Mouse (Mus musculus): Measurements from ENCODE around the gene Ccdc85b.
A peak's percentile ranks its signal among the peaks of the same experiment; 100 is the strongest.
"Not testable (repeated sequence)": the region's sequence is repeated elsewhere in the genome, so short reads cannot be mapped to it uniquely, and the experiment has no call there.

Gene Ccdc85b

DNA sequence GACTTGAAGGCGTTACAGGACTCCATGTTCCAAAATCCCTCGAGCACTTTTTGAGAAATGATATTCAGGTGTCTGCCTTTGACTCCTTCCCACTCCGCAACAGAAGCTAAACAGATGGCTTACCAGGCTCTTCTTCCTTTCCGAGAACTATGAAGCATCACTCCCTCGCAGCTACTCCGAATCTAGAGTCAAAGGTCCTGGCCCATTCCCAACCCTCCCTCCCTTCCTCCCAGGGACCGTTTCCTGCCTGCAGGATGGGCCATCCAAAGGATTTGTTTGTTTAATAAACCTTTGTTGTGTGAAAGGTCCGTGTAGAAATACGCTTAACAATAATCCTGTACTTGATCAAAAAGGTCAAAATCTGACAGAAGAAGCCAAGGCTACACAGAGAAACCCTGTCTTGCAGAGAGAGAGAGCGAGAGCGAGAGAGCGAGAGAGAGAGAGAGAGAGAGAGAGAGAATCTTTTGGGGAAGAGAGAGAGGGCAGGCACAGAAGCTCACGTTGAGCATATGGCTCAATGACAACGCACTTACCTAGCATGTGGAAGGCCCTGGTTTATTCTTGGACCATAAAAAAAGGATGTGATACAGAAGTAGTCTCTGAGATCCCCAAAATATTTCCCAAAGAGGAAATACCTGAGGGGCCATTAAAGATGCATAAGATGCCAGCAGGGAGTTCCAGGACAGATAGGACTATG lies at the start of gene Ccdc85b:
Ccdc85b (minus strand) TSS at position 149 of the 697 bp plus-strand sequence.
- DNase-seq (ENCODE audit: extremely low spot score, low read depth, low spot score), result no peak

DNA sequence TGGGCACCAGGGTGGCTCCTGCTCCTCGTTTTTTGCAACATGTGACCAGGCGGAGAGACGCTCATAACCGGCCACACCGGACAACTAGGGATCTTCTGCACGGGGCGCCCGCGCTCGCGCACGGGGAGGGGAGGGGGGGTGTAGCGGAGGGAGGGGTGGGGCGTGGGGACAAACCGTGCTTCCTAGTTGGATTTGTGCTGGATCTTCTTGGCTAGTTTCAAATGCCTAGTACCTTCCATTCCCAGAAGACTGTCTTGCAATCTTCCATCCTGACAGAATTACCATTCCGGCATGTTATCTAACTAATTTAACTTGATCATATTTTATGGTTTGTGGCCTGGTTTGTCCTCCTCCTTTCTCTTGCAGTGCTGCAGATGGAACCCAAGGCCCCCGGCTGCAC lies 46.0 kb upstream of the Ccdc85b start, which contains the start of gene 1700020D05Rik:
1700020D05Rik (minus strand) TSS at position 101 of the 400 bp plus-strand sequence.
- DNase-seq (ENCODE audit: extremely low spot score, low read depth, low spot score), result no peak

DNA sequence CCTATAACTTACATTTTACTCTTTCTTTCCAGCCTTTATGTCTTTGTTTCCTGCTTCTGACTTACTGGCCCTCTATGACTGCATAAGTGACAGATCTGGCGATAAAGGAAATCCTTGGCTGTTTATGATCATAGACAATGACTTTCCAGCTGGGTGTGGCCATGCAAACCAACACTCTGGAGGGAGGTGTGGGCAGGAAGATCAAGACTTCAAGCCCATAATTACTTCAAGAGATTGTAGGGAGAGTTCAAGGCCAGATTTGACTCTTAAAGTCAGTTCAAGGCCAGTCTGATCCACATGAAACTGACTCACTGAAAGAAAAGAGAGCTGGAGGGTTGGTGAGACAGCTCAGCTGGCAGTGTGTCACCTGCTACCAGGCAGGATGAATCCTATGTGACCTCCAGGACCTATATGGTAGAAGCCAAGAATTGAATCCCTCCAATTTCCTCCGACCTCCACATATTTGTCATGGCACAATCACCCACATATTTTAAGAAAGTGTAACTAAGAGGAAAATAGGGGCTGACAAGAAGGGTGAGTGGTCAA lies 42.7 kb upstream of the Ccdc85b start:
- no peak for DNase-seq (ENCODE audit: extremely low spot score, low read depth, low spot score)

DNA sequence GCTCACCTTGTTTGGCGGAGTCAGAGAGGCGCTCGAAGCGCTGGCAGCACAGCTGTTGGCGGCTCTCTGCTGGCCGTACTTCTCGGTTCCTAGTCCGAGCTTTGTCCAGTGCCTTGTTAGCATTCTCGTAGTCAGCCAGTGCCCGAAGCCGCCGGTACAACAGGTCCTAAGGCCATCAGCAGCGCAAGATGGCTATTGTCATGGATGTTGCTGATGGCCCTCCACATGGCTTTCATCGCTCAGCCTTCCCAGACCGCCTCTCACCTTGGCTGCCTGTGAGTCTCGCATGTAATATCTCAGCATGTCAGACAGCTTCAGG lies 38.3 kb upstream of the Ccdc85b start:
- no peak for DNase-seq (ENCODE audit: extremely low spot score, low read depth, low spot score)

DNA sequence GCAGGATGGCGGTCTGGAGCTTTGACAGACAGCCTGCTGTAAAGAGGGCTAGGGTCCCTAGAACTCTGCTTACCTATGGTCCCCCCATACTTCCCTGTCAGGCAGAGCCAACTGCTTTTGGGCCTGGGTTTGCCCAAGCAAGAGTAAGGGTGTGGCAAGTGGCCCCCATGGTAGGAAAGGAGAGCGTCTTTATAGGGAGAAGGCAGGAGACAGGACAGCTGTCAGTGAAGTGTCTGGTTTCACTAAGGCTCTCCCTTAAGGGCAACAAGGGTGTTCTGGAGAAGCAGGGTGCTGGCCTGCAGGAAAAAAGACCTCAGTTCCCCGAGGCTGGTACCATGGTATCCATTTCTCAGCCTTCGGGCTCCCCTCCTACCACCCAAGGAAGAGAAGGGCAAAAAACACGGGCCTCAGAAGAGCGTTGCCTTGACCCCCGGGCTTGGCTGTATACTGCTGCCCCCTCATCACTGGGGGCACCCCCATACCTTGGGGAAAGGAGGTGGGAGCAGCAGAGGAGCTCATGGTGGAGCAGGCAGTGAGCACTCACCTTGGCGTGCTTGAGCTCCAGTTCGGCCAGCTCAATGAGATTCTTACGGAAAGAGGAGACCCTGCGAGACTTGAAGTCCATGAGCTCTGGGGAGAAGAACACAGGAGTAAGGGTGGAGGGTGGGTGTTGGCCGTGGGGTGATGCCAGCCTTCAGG lies 37.8 kb upstream of the Ccdc85b start:
- no peak for DNase-seq (ENCODE audit: extremely low spot score, low read depth, low spot score)

DNA sequence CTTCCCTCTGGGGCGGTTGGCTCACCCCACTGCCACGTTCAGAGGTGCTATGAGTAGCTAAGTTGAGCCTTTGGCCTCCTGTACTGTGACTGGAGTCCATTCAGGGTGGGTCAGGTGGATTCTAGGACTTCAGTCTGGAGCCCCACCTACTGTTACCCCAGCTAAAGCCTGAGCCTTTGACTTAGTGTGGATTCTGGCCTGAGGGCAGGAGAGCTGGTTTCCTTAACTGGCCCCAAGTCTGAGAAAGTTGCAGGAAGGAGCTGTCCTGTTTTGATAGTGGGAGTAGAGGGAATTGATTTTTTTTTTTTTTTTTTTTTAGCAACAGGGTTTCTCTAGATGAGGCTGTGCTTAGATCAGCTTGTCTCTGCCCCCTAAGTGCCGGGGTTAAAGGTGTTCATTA lies 36.6 kb upstream of the Ccdc85b start:
- no peak for DNase-seq (ENCODE audit: extremely low spot score, low read depth, low spot score)

DNA sequence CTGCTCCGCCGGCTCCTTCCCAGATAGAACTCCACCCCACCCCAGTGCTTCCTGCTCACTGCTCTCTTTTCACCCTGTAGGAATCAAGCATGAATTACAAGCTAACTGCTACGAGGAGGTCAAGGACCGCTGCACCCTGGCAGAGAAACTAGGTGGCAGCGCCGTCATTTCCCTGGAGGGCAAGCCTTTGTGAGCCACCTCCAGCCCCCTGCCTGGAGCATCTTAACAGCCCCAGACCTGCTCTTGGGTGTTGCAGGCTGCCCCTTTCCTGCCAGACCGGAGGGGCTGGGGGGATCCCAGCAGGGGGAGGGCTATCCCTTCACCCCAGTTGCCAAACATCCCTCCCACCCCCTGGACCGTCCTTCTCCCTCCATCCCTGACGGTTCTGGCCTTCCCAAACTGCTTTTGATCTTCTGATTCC lies 35.6 kb upstream of the Ccdc85b start:
- DNase-seq (ENCODE audit: extremely low spot score, low read depth, low spot score), result not testable (repeated sequence)

DNA sequence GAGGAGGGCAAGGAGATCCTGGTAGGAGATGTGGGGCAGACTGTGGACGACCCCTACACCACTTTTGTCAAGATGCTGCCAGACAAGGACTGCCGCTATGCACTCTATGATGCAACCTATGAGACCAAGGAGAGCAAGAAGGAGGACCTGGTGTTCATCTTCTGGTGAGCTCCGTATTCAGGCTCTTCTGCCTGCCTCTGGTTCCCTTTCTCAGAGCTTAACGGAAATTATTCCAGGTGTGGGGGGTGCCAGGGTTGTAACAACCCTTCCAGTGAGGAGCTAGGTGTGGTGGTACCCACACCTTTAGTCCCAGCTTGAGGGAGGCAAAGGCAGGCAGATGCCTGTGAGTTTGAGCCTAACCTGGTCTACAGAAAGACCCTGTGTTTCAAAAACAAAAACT lies 34.9 kb upstream of the Ccdc85b start:
- DNase-seq (ENCODE audit: extremely low spot score, low read depth, low spot score), result no peak

DNA sequence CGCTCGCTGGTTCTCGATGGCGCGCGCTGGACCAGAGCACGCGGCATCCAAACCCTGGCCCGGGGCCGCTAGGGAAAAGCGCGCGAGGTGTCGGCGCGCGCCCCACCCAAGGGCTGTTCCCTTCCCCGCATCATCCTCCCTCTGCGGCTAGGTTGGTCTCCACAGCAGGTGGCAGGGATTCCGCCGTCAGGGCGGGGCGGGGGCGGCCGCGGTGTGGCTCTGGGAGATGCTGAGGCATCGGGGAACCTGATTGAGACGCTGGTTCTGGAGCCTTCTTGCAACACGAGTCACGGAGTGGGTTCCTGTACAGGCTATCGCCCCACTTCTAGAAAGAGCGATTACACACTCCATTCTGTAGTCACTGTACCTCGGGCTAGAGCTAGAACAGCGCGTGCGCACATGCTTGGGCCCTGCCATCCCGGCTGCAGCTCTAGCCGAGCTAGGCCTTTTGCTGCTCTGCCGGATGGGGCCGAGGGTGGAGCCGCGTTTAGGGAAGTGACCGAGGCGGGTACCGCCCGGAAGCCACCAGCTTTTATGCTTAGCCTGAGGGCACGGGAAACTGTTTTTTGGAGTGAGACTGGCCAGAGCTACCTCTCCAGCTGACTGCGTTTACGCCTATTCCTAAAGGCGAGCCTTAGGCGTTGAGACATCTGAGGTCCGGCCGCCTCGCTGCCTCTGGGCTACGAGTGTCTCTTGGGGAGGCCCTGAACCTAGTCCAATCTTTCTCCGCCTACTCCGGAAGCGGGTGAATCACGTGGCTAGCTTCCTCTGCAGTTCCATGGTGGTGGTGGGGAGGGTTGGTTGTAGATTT lies 33.4 kb upstream of the Ccdc85b start:
- no peak for DNase-seq (ENCODE audit: extremely low spot score, low read depth, low spot score)

DNA sequence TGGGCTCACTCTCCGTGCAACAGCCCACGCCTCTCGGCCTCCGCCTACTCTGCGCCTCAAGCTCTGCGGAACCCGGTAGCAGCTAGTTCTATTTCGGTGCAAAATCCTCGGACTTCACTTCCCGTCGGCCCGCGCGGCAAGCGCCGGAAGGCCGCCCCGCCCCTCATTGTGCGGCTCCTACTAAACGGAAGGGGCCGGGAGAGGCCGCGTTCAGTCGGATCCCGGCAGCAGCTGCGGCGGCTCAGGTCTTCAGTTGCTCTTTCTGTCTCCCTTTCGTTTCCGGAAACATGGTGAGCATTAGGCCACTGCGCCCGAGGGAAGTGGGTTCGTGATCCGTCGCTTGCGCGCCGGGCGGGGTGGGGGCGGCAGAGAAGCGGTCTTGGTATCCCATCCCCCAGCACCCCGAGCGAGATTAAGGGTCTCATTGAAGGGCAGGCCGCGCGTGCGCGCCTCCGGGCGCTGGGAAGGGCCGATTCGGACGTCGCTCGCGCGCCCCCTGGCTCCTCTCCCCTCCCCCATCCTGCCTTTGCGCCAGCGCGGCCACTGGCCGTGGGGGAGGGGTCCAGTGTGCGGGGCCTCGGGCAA lies 32.7 kb upstream of the Ccdc85b start, which contains the start of gene Cfl1:
Cfl1 (plus strand) TSS at position 143 of the 585 bp plus-strand sequence.
- DNase-seq (ENCODE audit: extremely low spot score, low read depth, low spot score), result peak; percentile 88

DNA sequence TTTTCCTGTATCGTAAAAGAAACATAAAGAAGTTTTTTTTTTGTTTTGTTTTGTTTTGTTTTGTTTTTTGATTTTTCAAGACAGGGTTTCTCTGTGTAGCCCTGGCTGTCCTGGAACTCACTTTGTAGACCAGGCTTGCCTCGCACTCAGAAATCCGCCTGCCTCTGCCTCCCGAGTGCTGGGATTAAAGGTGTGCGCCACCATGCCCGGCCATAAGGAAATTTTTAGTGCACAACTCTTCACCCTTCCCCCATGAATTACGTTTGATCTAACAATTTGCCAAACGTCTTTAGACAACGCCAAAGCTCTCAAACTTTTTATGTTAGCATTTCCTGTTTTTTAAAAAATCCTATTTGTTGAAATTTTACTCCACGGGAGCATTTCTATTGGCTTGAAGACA lies 32.0 kb upstream of the Ccdc85b start:
- DNase-seq (ENCODE audit: extremely low spot score, low read depth, low spot score), result not testable (repeated sequence)

DNA sequence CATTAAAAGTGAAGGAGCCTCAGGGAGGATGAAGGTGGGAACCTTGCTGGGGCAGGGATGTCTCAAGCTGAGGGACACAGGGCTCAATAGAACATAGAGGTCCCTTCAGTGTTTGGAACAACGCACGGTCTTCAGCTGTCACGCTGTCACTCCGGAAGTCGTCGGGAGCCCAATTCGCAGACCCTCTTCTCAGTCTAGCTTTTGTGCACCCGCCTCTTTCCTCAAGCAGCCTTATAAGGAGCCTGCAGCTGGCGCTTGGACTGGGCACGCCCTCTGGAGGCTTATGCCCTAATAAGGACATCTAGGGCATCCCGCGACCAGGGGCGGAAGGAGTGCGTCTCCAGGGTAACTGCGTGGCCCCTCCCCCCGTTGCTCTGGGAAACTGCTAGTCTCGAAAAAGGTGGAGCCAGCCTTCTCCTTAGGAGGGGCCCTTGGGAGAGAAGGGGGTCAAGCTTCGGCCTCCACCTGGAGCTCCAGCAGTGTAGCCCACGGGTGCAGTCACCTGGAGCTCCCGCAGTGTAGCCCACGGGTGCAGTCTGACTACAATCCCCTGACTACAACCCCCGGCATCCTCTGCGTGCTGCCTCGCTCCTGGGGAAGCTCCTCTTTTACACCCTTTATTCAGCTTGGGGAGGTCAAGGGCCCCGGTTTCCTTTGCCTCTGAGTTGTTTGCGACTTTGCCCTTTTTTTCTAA lies 31.3 kb upstream of the Ccdc85b start:
- peak; percentile 89 for DNase-seq (ENCODE audit: extremely low spot score, low read depth, low spot score)

DNA sequence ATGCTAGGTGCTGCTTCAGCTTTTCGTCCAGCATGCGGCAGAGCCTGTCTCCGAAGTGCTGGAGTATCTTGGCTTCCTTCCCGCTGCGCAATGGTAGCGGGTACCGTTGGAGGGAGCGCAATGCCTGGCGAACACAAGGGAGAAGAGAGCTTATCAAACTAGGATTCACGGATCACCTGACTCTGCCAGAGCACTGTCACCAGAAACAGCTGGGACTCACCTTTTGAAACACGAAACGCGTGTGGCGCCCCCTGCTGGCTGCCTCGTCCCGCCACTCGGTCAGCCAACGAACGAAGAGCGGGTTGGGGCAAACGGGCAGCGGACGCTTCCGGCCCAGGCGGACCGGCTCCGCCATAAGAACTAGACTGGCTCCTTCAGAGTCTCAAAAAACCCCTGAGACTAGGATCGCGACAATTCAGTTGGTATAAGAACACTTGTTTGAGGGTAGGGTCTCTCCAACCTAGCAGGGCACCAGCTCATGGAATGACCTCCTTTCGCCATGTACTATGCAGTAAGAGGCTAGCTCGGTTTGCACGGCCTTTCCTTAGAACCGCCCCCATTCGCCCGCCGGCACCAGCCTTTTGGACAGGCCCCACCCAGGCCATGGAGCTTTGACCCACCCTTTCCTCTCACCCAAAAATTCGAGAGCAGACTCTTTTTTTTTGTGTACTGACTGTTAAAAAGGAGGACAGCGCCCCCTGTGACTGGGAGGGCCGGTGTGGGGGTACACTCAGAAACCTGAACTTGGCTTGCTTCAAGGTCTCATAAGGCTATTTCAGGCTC lies 30.3 kb upstream of the Ccdc85b start, which contains the start of gene Mus81:
Mus81 (minus strand) TSS at position 635 of the 783 bp plus-strand sequence.
- DNase-seq (ENCODE audit: extremely low spot score, low read depth, low spot score), result peak; percentile 83

DNA sequence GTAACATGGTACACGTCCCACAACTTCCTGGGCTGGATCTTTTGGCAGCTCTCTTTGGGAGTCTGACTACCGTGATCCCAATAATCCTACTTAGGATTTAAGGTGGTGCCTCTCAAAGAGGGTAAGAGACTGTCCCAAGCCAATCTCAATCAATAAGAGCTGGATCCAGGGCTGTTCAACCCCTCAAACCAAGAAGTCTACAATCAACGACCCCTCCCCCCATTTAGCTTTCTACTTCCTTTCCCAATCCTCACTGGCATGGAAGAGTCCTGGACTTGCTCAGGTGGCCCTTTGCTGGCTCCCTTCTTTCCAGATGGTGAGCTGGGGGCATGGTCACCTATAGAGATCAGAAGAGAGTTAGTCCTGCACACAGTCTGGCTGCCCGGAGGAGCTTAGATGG lies 29.1 kb upstream of the Ccdc85b start:
- no peak for DNase-seq (ENCODE audit: extremely low spot score, low read depth, low spot score)

DNA sequence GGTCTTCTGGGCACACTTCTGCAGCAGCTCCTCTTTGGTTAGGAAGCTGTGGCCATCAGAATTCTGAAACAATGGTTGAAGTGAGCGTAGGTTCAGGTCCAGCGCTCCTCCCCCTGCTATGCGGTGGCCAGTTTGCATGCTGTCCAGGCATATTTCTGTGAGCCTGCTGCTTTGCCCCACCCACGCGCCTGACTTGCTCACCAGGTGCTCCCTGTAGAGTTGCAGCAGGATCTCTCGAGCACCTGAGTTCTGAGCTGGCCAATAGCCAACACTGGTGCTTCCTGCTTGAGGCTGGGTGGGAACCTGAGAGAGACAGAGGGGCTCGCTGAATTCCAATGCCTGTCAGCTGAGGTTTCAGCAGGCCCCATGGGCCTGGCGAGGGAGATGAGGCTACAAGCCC lies 28.6 kb upstream of the Ccdc85b start:
- DNase-seq (ENCODE audit: extremely low spot score, low read depth, low spot score), result no peak

DNA sequence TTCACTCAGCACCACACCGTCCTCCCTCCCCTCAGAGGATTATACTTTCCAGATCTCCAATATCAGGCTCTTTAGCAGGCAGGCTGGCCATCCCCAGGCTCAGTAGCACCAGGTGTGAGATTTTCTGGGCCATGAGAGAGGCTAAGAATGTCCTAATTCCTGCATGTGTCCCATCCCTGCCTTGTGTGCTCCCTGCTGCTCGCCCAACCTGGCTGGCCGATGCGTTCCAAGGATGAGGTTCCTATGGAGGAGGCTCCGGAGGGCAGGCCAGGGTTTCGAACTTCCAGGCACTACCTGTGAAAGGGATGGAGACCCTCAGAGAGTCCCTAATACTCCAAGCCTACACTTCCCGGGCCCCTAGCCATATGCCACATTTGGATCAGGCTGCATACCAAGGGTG lies 28.1 kb upstream of the Ccdc85b start:
- no peak for DNase-seq (ENCODE audit: extremely low spot score, low read depth, low spot score)

DNA sequence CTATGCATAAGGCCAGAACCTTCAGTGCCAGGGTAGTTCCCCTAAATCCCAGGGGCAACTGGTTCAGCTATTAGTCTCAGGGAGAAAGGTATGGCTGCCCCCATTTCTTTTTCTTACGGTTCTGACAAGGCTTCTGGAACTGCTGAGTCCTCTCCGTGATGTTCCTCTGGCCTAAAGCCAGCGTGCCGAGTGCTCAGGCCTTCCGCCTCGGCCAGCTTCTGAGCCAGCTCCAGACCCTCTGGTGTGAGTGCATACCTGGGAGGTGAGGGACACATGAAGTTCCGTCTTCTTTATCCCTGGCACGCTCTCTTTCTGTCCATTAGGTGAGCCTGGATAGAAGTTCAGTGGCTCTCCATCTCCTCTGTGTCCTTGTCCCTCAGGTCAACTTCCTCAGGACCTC lies 27.7 kb upstream of the Ccdc85b start:
- DNase-seq (ENCODE audit: extremely low spot score, low read depth, low spot score), result no peak

DNA sequence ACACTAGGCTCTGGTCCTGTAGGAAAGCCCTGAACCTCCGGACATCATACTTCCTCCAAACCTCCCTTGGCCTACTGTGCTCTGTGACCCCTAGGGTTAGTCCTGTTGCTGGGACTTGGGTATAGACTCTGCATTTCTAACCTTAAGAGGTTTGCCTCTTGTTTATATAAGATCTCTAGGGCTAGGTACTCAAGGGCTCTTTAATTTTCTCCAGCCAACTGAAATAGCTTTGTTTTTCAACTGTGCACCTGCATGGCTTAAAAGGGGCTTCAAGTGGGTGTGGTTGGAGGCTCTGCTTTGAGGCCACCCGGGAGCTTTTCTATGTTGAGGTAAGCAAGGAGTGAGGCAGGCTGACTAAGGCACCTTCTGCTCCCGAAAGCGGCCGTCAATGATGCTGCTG lies 26.8 kb upstream of the Ccdc85b start:
- no peak for DNase-seq (ENCODE audit: extremely low spot score, low read depth, low spot score)

Data from hindlimb bud, embryonic 11.5 days (tissue).